Mouse (Mus musculus): ENCODE data around the gene Atp1b4. TPM values are rescaled to one million over a fixed set of nuclear protein-coding genes. Genes with fewer than 3 reads are reported as not detected.
A peak's percentile ranks its signal among the peaks of the same experiment; 100 is the strongest.
"Not testable (repeated sequence)": the region's sequence is repeated elsewhere in the genome, so short reads cannot be mapped to it uniquely, and the experiment has no call there.

The Atp1b4 gene
- total and polyA plus RNA-seq, 2 experiments from 2014 or later, result not detected

GRCm38 (mm10) chrX:38334329-38335279, 18.6 kb downstream of the Atp1b4 start:
- Histone ChIP-seq H3K4me2 (ENCODE audit: low read depth) (no peak overlapping the region), H3K9ac (no peak overlapping the region), H3K4me3 (ENCODE audit: low read depth, low read length) (no peak overlapping the region), H3K36me3 (ENCODE audit: insufficient read depth) (no peaks in the 10 kb centered on the region), H3K27ac (ENCODE audit: low read depth, low read length) (no peak overlapping the region), H3K9me3 (ENCODE audit: low read length) (no peaks in the 10 kb centered on the region), H3K27me3 (ENCODE audit: insufficient read depth, low read length) (no peaks in the 10 kb centered on the region), H3K4me1 (ENCODE audit: insufficient read depth) (no peaks in the 10 kb centered on the region)
- no peak for ATAC-seq
- 0 out of 2 replicates have a peak, but pooled peaks have one; percentile 25 for TF ChIP-seq CTCF (IDR thresholded peaks at IDR 0.05; ENCODE audit: low read depth)
- DNase-seq, result no peak
- 60% methylated on average over 8 of the region's 8 CpGs for WGBS

DNA sequence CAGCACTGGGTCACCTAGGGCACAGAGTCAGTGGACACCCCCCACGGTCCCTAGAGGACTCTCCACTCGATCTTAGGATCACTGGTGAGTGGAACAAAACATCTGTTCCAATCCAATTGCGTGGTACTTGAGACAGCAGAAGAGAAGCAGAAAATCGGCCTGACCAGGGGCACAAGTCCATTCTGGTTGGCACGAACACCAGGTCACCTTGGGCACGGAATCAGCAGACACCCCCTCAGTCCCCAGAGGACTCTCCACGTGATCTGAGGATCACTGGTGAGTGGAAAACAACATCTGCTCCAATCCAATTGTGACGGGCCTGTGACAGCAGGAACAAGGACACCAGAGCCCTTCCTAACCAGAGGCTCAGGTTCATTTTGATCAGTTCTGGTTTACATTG, 46.0 kb downstream of the Atp1b4 start:
- Histone ChIP-seq H3K4me2 (ENCODE audit: low read depth) (no peak overlapping the region), H3K4me1 (ENCODE audit: insufficient read depth) (no peaks in the 10 kb centered on the region), H3K27ac (ENCODE audit: low read depth, low read length) (no peak overlapping the region), H3K4me3 (ENCODE audit: low read depth, low read length) (no peak overlapping the region), H3K36me3 (ENCODE audit: insufficient read depth) (no peaks in the 10 kb centered on the region), H3K27me3 (ENCODE audit: insufficient read depth, low read length) (no peaks in the 10 kb centered on the region), H3K9me3 (ENCODE audit: low read length) (no peaks in the 10 kb centered on the region), H3K9ac (no peak overlapping the region)
- 74% methylated on average over 8 of the region's 8 CpGs for WGBS
- no peak for TF ChIP-seq CTCF (IDR thresholded peaks at IDR 0.05; ENCODE audit: low read depth)
- no peak for ATAC-seq
- no peak for DNase-seq

- H3K9ac ChIP-seq; H3K36me3 ChIP-seq (ENCODE audit: insufficient read depth); DNase-seq; H3K4me2 ChIP-seq (ENCODE audit: low read depth); H3K4me3 ChIP-seq (ENCODE audit: low read depth, low read length); H3K9me3 ChIP-seq (ENCODE audit: low read length); H3K4me1 ChIP-seq (ENCODE audit: insufficient read depth); H3K27ac ChIP-seq (ENCODE audit: low read depth, low read length); H3K27me3 ChIP-seq (ENCODE audit: insufficient read depth, low read length); ATAC-seq: not testable (repeated sequence)
- 73% methylated on average over 1 of the region's 1 CpGs for WGBS
Measured at GRCm38 (mm10) chrX:38364621-38365020, 48.6 kb downstream of the Atp1b4 start.

DNA sequence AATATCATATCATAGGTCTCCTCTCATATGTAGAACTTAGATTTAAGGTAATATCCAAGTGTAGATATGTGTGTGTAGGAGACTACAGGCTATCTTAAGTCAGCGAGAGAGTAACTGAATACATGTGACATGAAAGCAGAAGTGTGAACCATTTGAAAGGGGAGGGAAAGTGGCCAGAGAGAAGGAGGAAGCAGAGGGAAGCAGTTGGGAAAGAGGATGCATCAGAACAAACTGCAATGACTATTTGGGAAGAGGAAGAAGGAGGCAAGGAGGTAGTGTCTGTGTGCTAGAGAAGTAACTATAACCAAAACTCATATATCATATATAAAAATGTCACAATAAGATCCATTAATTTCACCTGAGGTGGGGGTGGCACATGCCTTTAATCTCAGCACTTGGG, 57.2 kb downstream of the Atp1b4 start:
- not testable (repeated sequence) for H3K4me2 ChIP-seq (ENCODE audit: low read depth); ATAC-seq; H3K27me3 ChIP-seq (ENCODE audit: insufficient read depth, low read length); H3K27ac ChIP-seq (ENCODE audit: low read depth, low read length); H3K9me3 ChIP-seq (ENCODE audit: low read length); H3K9ac ChIP-seq; DNase-seq; H3K36me3 ChIP-seq (ENCODE audit: insufficient read depth); H3K4me1 ChIP-seq (ENCODE audit: insufficient read depth); H3K4me3 ChIP-seq (ENCODE audit: low read depth, low read length)
- 97% methylated on average over 1 of the region's 1 CpGs for WGBS

Other genes with a start within 250 kb of the Atp1b4 start
- not detected in 2 replicates for gene Rhox10, start 249.7 kb upstream of the Atp1b4 start, total RNA-seq (2014; rRNA removed)
- gene Rhox10, start 249.7 kb upstream of the Atp1b4 start, polyA plus RNA-seq (2015; fragmentation: Nextera tagmentation; extraction: Ambion mirVana), result not detected in 2 replicates
- not detected in 2 replicates for gene Rhox11, start 231.0 kb upstream of the Atp1b4 start, total RNA-seq (2014; rRNA removed)
- gene Rhox11, start 231.0 kb upstream of the Atp1b4 start, polyA plus RNA-seq (2015; fragmentation: Nextera tagmentation; extraction: Ambion mirVana), result not detected in 2 replicates
- not detected in 2 replicates for gene Rhox12, start 205.3 kb upstream of the Atp1b4 start, total RNA-seq (2014; rRNA removed)
- gene Rhox12, start 205.3 kb upstream of the Atp1b4 start, polyA plus RNA-seq (2015; fragmentation: Nextera tagmentation; extraction: Ambion mirVana), result not detected in 2 replicates
- gene Rhox13, start 195.0 kb upstream of the Atp1b4 start, total RNA-seq (2014; rRNA removed), result not detected in 2 replicates
- gene Rhox13, start 195.0 kb upstream of the Atp1b4 start, polyA plus RNA-seq (2015; fragmentation: Nextera tagmentation; extraction: Ambion mirVana), result not detected in 2 replicates
- 32.4 and 37.7 TPM in 2 replicates for gene Zbtb33, start 126.4 kb upstream of the Atp1b4 start, total RNA-seq (2014; rRNA removed)
- 4.2 and 4.8 TPM in 2 replicates for gene Zbtb33, start 126.4 kb upstream of the Atp1b4 start, polyA plus RNA-seq (2015; fragmentation: Nextera tagmentation; extraction: Ambion mirVana)
- gene Tmem255a, start 63.7 kb upstream of the Atp1b4 start, total RNA-seq (2014; rRNA removed), result 12.1 and 20.7 TPM in 2 replicates
- 13.0 and 17.5 TPM in 2 replicates for gene Tmem255a, start 63.7 kb upstream of the Atp1b4 start, polyA plus RNA-seq (2015; fragmentation: Nextera tagmentation; extraction: Ambion mirVana)
- 48.9 and 53.5 TPM in 2 replicates for gene Lamp2, start 140.3 kb downstream of the Atp1b4 start, total RNA-seq (2014; rRNA removed)
- gene Lamp2, start 140.3 kb downstream of the Atp1b4 start, polyA plus RNA-seq (2015; fragmentation: Nextera tagmentation; extraction: Ambion mirVana), result 59.6 and 62.5 TPM in 2 replicates